Mouse (Mus musculus) heart, adult 2 months (tissue): Measurements from ENCODE around the gene Kcnab3.

Source experiments
- CTCF ChIP-seq: fragments of 200-600 bp; IDR thresholded peaks from 2 replicates; pipeline ENCODE4 v1.8.1; 2022; ENCODE audit warnings: antibody characterized with exemption, mild to moderate bottlenecking, moderate library complexity
- EP300 ChIP-seq: fragments of 200-500 bp; IDR thresholded peaks from 2 replicates; pipeline ENCODE4 v1.6.1; 2011; ENCODE audit warnings: low read depth, low read length, control low read depth; ENCODE audit not compliant: insufficient read depth
- POLR2A ChIP-seq: fragments of 200-500 bp; IDR thresholded peaks from 2 replicates; pipeline ENCODE4 v1.6.1; 2011; ENCODE audit warnings: mild to moderate bottlenecking, low read depth, low read length, control low read depth; ENCODE audit not compliant: insufficient read depth

- TF ChIP-seq POLR2A (no peak), CTCF (no peak), EP300 (no peak)
Measured at GRCm38 (mm10) chr11:69369215-69369989, 43.3 kb downstream of the Kcnab3 start, which contains the start of gene Chd3.
